Comparison of ENCODE assay signal across 15 mouse cellular contexts in the genomic region with DNA sequence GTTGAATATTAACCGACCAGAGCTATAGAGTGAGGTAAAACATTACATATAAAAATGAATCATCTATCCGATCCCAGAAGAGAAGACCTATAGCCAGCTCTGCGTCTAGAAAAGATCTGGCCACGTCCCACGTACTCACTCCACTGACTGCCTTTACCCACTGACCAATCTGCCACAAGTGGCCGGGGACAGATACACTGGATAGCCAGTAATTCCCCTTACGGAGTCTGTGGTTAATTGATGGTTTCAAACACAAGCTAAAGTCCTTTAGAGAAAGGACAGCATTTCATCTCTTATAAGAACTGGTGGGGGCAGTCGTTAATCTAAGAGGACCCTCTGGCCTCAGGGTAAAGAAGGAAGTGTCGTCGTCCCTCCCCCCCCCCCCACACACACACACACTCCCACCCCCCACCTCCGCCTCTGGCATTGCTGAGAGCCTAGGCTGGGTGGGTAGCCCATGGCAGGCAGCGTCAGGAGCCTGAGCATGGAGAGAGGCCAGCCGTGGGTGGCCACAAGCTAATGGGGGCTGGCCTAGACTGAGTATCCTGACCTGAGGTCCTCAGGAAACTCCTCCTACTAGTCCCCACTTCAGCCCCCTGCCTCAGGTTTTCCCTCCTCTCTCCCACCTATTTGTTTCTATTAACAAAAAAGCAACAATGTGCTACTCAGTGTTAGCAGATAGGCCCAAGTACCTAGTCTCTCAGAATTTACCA. TPM values are rescaled to one million over a fixed set of nuclear protein-coding genes. Genes with fewer than 3 reads are reported as not detected.
DNase-seq lines count a peak whose midpoint lies in the region; ATAC-seq lines count a peak whose summit lies in the region.
"Had no signal": no experiment of that assay in that cellular context is flagged by ENCODE, and none has a peak within 500 bp of the region (broad histone marks: within the 10 kb centered on the region; RNA-seq: fewer than 3 reads in every experiment).

No protein-coding gene starts in this region.

- 13% methylated on average over 13 of the region's 13 CpGs for WGBS in heart, embryonic 15.5 days
- WGBS in neural tube, embryonic 15.5 days = 2% methylated on average over 13 of the region's 13 CpGs
- 1% methylated on average over 13 of the region's 13 CpGs for WGBS in forebrain, embryonic 15.5 days
- whole genome bisulfite sequencing in stomach, embryonic 15.5 days = 7% methylated on average over 13 of the region's 13 CpGs

- peaks cover 12% of the 10 kb centered on the region for H3K4me1 ChIP-seq in heart, embryonic 15.5 days (replicated peaks)
- H3K4me1 ChIP-seq in neural tube, embryonic 15.5 days = peaks cover 11% of the 10 kb centered on the region; the same call in 1 of the 2 replicates
- H3K4me1 ChIP-seq in forebrain, embryonic 15.5 days = no peaks in the 10 kb centered on the region
- peaks cover 11% of the 10 kb centered on the region for H3K4me1 ChIP-seq in stomach, embryonic 15.5 days
- H3K4me1 ChIP-seq: hindbrain, embryonic 12.5 days had no signal

- H3K9me3 ChIP-seq in heart, embryonic 15.5 days (replicated peaks) = no peaks in the 10 kb centered on the region
- H3K9me3 ChIP-seq in neural tube, embryonic 15.5 days (replicated peaks) = no peaks in the 10 kb centered on the region
- H3K9me3 ChIP-seq in forebrain, embryonic 15.5 days = no peaks in the 10 kb centered on the region
- no peaks in the 10 kb centered on the region for H3K9me3 ChIP-seq in stomach, embryonic 15.5 days
- H3K9me3 ChIP-seq: hindbrain, embryonic 12.5 days had no signal

- H3K9ac ChIP-seq in heart, embryonic 15.5 days = no peak overlapping the region
- H3K9ac ChIP-seq in neural tube, embryonic 15.5 days (replicated peaks) = no peak overlapping the region
- H3K9ac ChIP-seq in forebrain, embryonic 15.5 days (replicated peaks) = no peak overlapping the region
- no peak overlapping the region for H3K9ac ChIP-seq in stomach, embryonic 15.5 days
- H3K9ac ChIP-seq: hindbrain, embryonic 12.5 days; lung, embryonic 14.5 days had no signal

- no peaks in the 10 kb centered on the region for H3K36me3 ChIP-seq in heart, embryonic 15.5 days
- H3K36me3 ChIP-seq in neural tube, embryonic 15.5 days = no peaks in the 10 kb centered on the region
- no peaks in the 10 kb centered on the region for H3K36me3 ChIP-seq in forebrain, embryonic 15.5 days
- no peaks in the 10 kb centered on the region for H3K36me3 ChIP-seq in stomach, embryonic 15.5 days
- H3K36me3 ChIP-seq: hindbrain, embryonic 12.5 days had no signal

- H3K27me3 ChIP-seq in heart, embryonic 15.5 days = peaks cover 68% of the 10 kb centered on the region
- H3K27me3 ChIP-seq in neural tube, embryonic 15.5 days (replicated peaks) = peaks cover 75% of the 10 kb centered on the region
- H3K27me3 ChIP-seq in forebrain, embryonic 15.5 days = peaks cover 82% of the 10 kb centered on the region
- peaks cover 58% of the 10 kb centered on the region for H3K27me3 ChIP-seq in stomach, embryonic 15.5 days (replicated peaks)

- no peak for DNase-seq in heart, adult 8-10 months (ENCODE audit: low spot score)
- peak; percentile 57 for DNase-seq in neural tube, embryonic 10.5 days (ENCODE audit: extremely low spot score, low spot score)
- DNase-seq: adrenal gland, postnatal 14 days; layer of hippocampus, adult 9-11 months; lung, embryonic 14.5 days; thymus, postnatal 36 days had no signal

- ATAC-seq in heart, embryonic 15.5 days (replicated peaks; ENCODE audit: insufficient number of reproducible peaks, insufficient read depth, low FRiP score, low read depth) = no peak
- ATAC-seq in neural tube, embryonic 15.5 days (ENCODE audit: low FRiP score) = no peak
- 0 out of 2 replicates have a peak, but pooled peaks have one; percentile 21 for ATAC-seq in forebrain, embryonic 15.5 days (replicated peaks)
- ATAC-seq in stomach, embryonic 15.5 days (ENCODE audit: insufficient read depth, low FRiP score, low read depth) = no peak
- ATAC-seq in megakaryocyte-erythroid progenitor cell, adult 5-6 weeks (replicated peaks; ENCODE audit: low FRiP score, low TSS enrichment, poor library complexity, severe bottlenecking) = no peak

- H3K4me3 ChIP-seq in heart, embryonic 15.5 days = peak overlapping the region; percentile 37; the same call in 1 of the 2 replicates
- H3K4me3 ChIP-seq in neural tube, embryonic 15.5 days (replicated peaks) = no peak overlapping the region
- H3K4me3 ChIP-seq in forebrain, embryonic 15.5 days = no peak overlapping the region
- H3K4me3 ChIP-seq in stomach, embryonic 15.5 days (replicated peaks) = peak overlapping the region; percentile 20; the same call in 1 of the 2 replicates
- H3K4me3 ChIP-seq: hindbrain, embryonic 12.5 days had no signal

- H3K27ac ChIP-seq in heart, embryonic 15.5 days = no peak overlapping the region
- no peak overlapping the region for H3K27ac ChIP-seq in neural tube, embryonic 15.5 days (replicated peaks)
- H3K27ac ChIP-seq in forebrain, embryonic 15.5 days (replicated peaks) = no peak overlapping the region
- H3K27ac ChIP-seq in stomach, embryonic 15.5 days = no peak overlapping the region
- H3K27ac ChIP-seq: hindbrain, embryonic 12.5 days had no signal

- peak overlapping the region; percentile 50 for H3K4me2 ChIP-seq in heart, embryonic 15.5 days
- no peak overlapping the region for H3K4me2 ChIP-seq in neural tube, embryonic 15.5 days
- H3K4me2 ChIP-seq in forebrain, embryonic 15.5 days (replicated peaks) = no peak overlapping the region
- H3K4me2 ChIP-seq in stomach, embryonic 15.5 days = peak overlapping the region; percentile 43; the same call in 1 of the 2 replicates
- H3K4me2 ChIP-seq: hindbrain, embryonic 12.5 days had no signal

RNA-seq across cellular contexts. Expression of gene Pitx2, which starts 26.1 kb away (rescaled TPM):
- 15.0 and 19.2 TPM in 2 replicates for polyA plus RNA-seq in heart, embryonic 15.5 days (2015; fragmentation: Nextera tagmentation; extraction: Ambion mirVana)
- total RNA-seq in heart, adult 8-10 months (2022) = 1 to 10 TPM in 1 of 4 experiments, under 1 TPM in 3; 0.57 to 1.4 (median 0.69) TPM
- polyA plus RNA-seq in neural tube, embryonic 15.5 days (2015; fragmentation: Nextera tagmentation; extraction: Ambion mirVana) = 5.1 and 5.2 TPM in 2 replicates
- 1.8 and 5.0 TPM in 2 replicates for polyA plus RNA-seq in forebrain, embryonic 15.5 days (2015; fragmentation: Nextera tagmentation; extraction: Ambion mirVana)
- 16.5 and 23.8 TPM in 2 replicates for polyA plus RNA-seq in stomach, embryonic 15.5 days (2015; fragmentation: Nextera tagmentation; extraction: Ambion mirVana)
- not detected in 2 replicates for total RNA-seq in megakaryocyte-erythroid progenitor cell, adult 5-6 weeks (2014; fragmentation: Nextera tagmentation)
- total RNA-seq in megakaryocyte-erythroid progenitor cell, adult 5-6 weeks (2017) = not detected in 2 replicates
- total RNA-seq: adrenal gland, postnatal 14 days; monocyte, adult 5-6 weeks had no signal
- polyA plus RNA-seq: cortical plate, adult 2 months; spleen, adult 2 months had no signal

Comparison
In these comparisons a context has a peak if more than half of its experiments do, and no peak if none do; other contexts are left out.
1. H3K4me2 ChIP-seq: peak in heart, embryonic 15.5 days (single experiment) and stomach, embryonic 15.5 days (single experiment); none in neural tube, embryonic 15.5 days (single experiment) and forebrain, embryonic 15.5 days (single experiment).
2. H3K4me3 ChIP-seq: peak in heart, embryonic 15.5 days (single experiment) and stomach, embryonic 15.5 days (single experiment); none in neural tube, embryonic 15.5 days (single experiment) and forebrain, embryonic 15.5 days (single experiment).